Mouse (Mus musculus): ENCODE data around the gene Olfr194. TPM values are rescaled to one million over a fixed set of nuclear protein-coding genes. Genes with fewer than 3 reads are reported as not detected.
"Not testable (repeated sequence)": the region's sequence is repeated elsewhere in the genome, so short reads cannot be mapped to it uniquely, and the experiment has no call there.

Gene Olfr194
- not detected in 2 replicates for polyA plus RNA-seq (2016; fragmentation: Nextera tagmentation; extraction: Ambion mirVana)

GRCm38 (mm10) chr16:59120969-59121368 is at the start of gene Olfr194:
Gene Olfr194, minus strand, starts transcription at chr16:59121069.
- Histone ChIP-seq H3K9ac (no peak within 1 kb of the TSS), H3K4me2 (replicated peaks) (no peak within 1 kb of the TSS), H3K27me3 (replicated peaks) (no peaks in the 10 kb centered on the region), H3K9me3 (no peaks in the 10 kb centered on the region), H3K4me1 (no peaks in the 10 kb centered on the region), H3K27ac (no peak within 1 kb of the TSS), H3K4me3 (no peak within 1 kb of the TSS), H3K36me3 (no peaks in the 10 kb centered on the region)
- no peak for ATAC-seq (ENCODE audit: low FRiP score, low read depth)

GRCm38 (mm10) chr16:59170354-59170753 is 49.5 kb upstream of the Olfr194 start, which contains the start of gene Olfr196:
Gene Olfr196, minus strand, starts transcription at chr16:59170454.
- Histone ChIP-seq H3K27ac (no peak within 1 kb of the TSS), H3K4me3 (no peak within 1 kb of the TSS), H3K9ac (no peak within 1 kb of the TSS), H3K9me3 (no peaks in the 10 kb centered on the region), H3K36me3 (no peaks in the 10 kb centered on the region), H3K27me3 (replicated peaks) (no peaks in the 10 kb centered on the region), H3K4me2 (replicated peaks) (no peak within 1 kb of the TSS), H3K4me1 (no peaks in the 10 kb centered on the region)
- WGBS, result 82% methylated on average over 3 of the region's 3 CpGs
- no peak for ATAC-seq (ENCODE audit: low FRiP score, low read depth)

- no peaks in the 10 kb centered on the region for H3K36me3 ChIP-seq
Measured at GRCm38 (mm10) chr16:59151996-59152395, 31.1 kb upstream of the Olfr194 start.

GRCm38 (mm10) chr16:59146746-59147145 is 25.9 kb upstream of the Olfr194 start, which contains the start of gene Olfr195:
Gene Olfr195, plus strand, starts transcription at chr16:59147046.
- WGBS, result 98% methylated on average over 1 of the region's 1 CpGs
- H3K27me3 ChIP-seq (replicated peaks), result no peaks in the 10 kb centered on the region
- no peak within 1 kb of the TSS for H3K9ac ChIP-seq
- no peaks in the 10 kb centered on the region for H3K9me3 ChIP-seq
- no peak within 1 kb of the TSS for H3K4me3 ChIP-seq
- no peak for ATAC-seq (ENCODE audit: low FRiP score, low read depth)
- no peak within 1 kb of the TSS for H3K27ac ChIP-seq
- no peaks in the 10 kb centered on the region for H3K4me1 ChIP-seq
- H3K36me3 ChIP-seq, result no peaks in the 10 kb centered on the region
- no peak within 1 kb of the TSS for H3K4me2 ChIP-seq (replicated peaks)

More at GRCm38 (mm10) chr16:59151996-59152395, 31.1 kb upstream of the Olfr194 start:
- H3K27ac ChIP-seq, result no peak overlapping the region
- no peak overlapping the region for H3K4me3 ChIP-seq
- H3K4me1 ChIP-seq, result no peaks in the 10 kb centered on the region
- no peak for ATAC-seq (ENCODE audit: low FRiP score, low read depth)
- no peak overlapping the region for H3K9ac ChIP-seq
- no peaks in the 10 kb centered on the region for H3K27me3 ChIP-seq (replicated peaks)
- H3K4me2 ChIP-seq (replicated peaks), result no peak overlapping the region
- H3K9me3 ChIP-seq, result no peaks in the 10 kb centered on the region
- 76% methylated on average over 2 of the region's 2 CpGs for WGBS

GRCm38 (mm10) chr16:59141105-59141504 is 20.2 kb upstream of the Olfr194 start:
- H3K27ac ChIP-seq, result no peak overlapping the region
- ATAC-seq (ENCODE audit: low FRiP score, low read depth), result no peak
- H3K27me3 ChIP-seq (replicated peaks), result no peaks in the 10 kb centered on the region
- H3K9ac ChIP-seq, result no peak overlapping the region
- H3K4me1 ChIP-seq, result no peaks in the 10 kb centered on the region
- H3K4me2 ChIP-seq (replicated peaks), result no peak overlapping the region
- H3K9me3 ChIP-seq, result no peaks in the 10 kb centered on the region
- H3K36me3 ChIP-seq, result no peaks in the 10 kb centered on the region
- H3K4me3 ChIP-seq, result no peak overlapping the region

GRCm38 (mm10) chr16:59130740-59131139 is 9.9 kb upstream of the Olfr194 start:
- Histone ChIP-seq H3K4me2 (replicated peaks) (no peak overlapping the region), H3K27me3 (replicated peaks) (no peaks in the 10 kb centered on the region), H3K4me3 (no peak overlapping the region), H3K36me3 (no peaks in the 10 kb centered on the region), H3K9me3 (no peaks in the 10 kb centered on the region), H3K9ac (no peak overlapping the region), H3K27ac (no peak overlapping the region), H3K4me1 (no peaks in the 10 kb centered on the region)
- no peak for ATAC-seq (ENCODE audit: low FRiP score, low read depth)
- 85% methylated on average over 1 of the region's 1 CpGs for WGBS

- Histone ChIP-seq H3K9me3 (no peaks in the 10 kb centered on the region), H3K4me1 (no peaks in the 10 kb centered on the region), H3K4me3 (no peak within 1 kb of the TSS), H3K4me2 (replicated peaks) (no peak within 1 kb of the TSS), H3K27ac (no peak within 1 kb of the TSS), H3K36me3 (no peaks in the 10 kb centered on the region), H3K27me3 (replicated peaks) (no peaks in the 10 kb centered on the region), H3K9ac (no peak within 1 kb of the TSS)
- no peak for ATAC-seq (ENCODE audit: low FRiP score, low read depth)
- whole genome bisulfite sequencing, result 80% methylated on average over 1 of the region's 1 CpGs
Measured at GRCm38 (mm10) chr16:59111781-59112180, 9.1 kb downstream of the Olfr194 start, which contains the start of gene Olfr193. Gene Olfr193, minus strand, starts transcription at chr16:59111881.

GRCm38 (mm10) chr16:59108522-59108921 is 12.3 kb downstream of the Olfr194 start:
- not testable (repeated sequence) for H3K36me3 ChIP-seq; H3K4me3 ChIP-seq; H3K27ac ChIP-seq; H3K4me1 ChIP-seq; H3K9me3 ChIP-seq; H3K27me3 ChIP-seq (replicated peaks); ATAC-seq (ENCODE audit: low FRiP score, low read depth); H3K9ac ChIP-seq; H3K4me2 ChIP-seq (replicated peaks)
- 76% methylated on average over 5 of the region's 5 CpGs for WGBS

GRCm38 (mm10) chr16:59105312-59105711 is 15.6 kb downstream of the Olfr194 start:
- no peak for ATAC-seq (ENCODE audit: low FRiP score, low read depth)
- no peak overlapping the region for H3K4me3 ChIP-seq
- H3K4me2 ChIP-seq (replicated peaks), result no peak overlapping the region
- 83% methylated on average over 2 of the region's 2 CpGs for WGBS
- H3K36me3 ChIP-seq, result no peaks in the 10 kb centered on the region
- H3K4me1 ChIP-seq, result no peaks in the 10 kb centered on the region
- H3K27ac ChIP-seq, result no peak overlapping the region
- no peak overlapping the region for H3K9ac ChIP-seq
- H3K27me3 ChIP-seq (replicated peaks), result no peaks in the 10 kb centered on the region
- no peaks in the 10 kb centered on the region for H3K9me3 ChIP-seq

- not testable (repeated sequence) for H3K9ac ChIP-seq; H3K4me1 ChIP-seq; H3K27ac ChIP-seq; H3K4me3 ChIP-seq; H3K36me3 ChIP-seq; H3K4me2 ChIP-seq (replicated peaks); ATAC-seq (ENCODE audit: low FRiP score, low read depth); H3K9me3 ChIP-seq; H3K27me3 ChIP-seq (replicated peaks)
- 52% methylated on average over 1 of the region's 1 CpGs for WGBS
Measured at GRCm38 (mm10) chr16:59089722-59090121, 31.1 kb downstream of the Olfr194 start, which contains the start of gene Olfr191. Gene Olfr191, minus strand, starts transcription at chr16:59089822.

GRCm38 (mm10) chr16:59081113-59081512 is 39.8 kb downstream of the Olfr194 start:
- not testable (repeated sequence) for H3K9ac ChIP-seq; H3K27ac ChIP-seq; H3K27me3 ChIP-seq (replicated peaks); H3K4me3 ChIP-seq; H3K36me3 ChIP-seq; ATAC-seq (ENCODE audit: low FRiP score, low read depth); H3K9me3 ChIP-seq; H3K4me1 ChIP-seq; H3K4me2 ChIP-seq (replicated peaks)
- WGBS, result 79% methylated on average over 2 of the region's 2 CpGs

GRCm38 (mm10) chr16:59077905-59078304 is 43.0 kb downstream of the Olfr194 start, which contains the start of gene Olfr190:
Gene Olfr190, minus strand, starts transcription at chr16:59078005.
- no peaks in the 10 kb centered on the region for H3K9me3 ChIP-seq
- 89% methylated on average over 5 of the region's 5 CpGs for WGBS
- no peaks in the 10 kb centered on the region for H3K4me1 ChIP-seq
- H3K4me3 ChIP-seq, result no peak within 1 kb of the TSS
- no peaks in the 10 kb centered on the region for H3K27me3 ChIP-seq (replicated peaks)
- no peak within 1 kb of the TSS for H3K9ac ChIP-seq
- no peak for ATAC-seq (ENCODE audit: low FRiP score, low read depth)
- H3K36me3 ChIP-seq, result no peaks in the 10 kb centered on the region
- H3K4me2 ChIP-seq (replicated peaks), result no peak within 1 kb of the TSS
- no peak within 1 kb of the TSS for H3K27ac ChIP-seq

- no peak for ATAC-seq (ENCODE audit: low FRiP score, low read depth)
- no peaks in the 10 kb centered on the region for H3K4me1 ChIP-seq
- WGBS, result 89% methylated on average over 1 of the region's 1 CpGs
- H3K4me3 ChIP-seq, result no peak overlapping the region
- H3K27me3 ChIP-seq (replicated peaks), result no peaks in the 10 kb centered on the region
- H3K9me3 ChIP-seq, result no peaks in the 10 kb centered on the region
- H3K36me3 ChIP-seq, result no peaks in the 10 kb centered on the region
- no peak overlapping the region for H3K27ac ChIP-seq
- no peak overlapping the region for H3K9ac ChIP-seq
- no peak overlapping the region for H3K4me2 ChIP-seq (replicated peaks)
Measured at GRCm38 (mm10) chr16:59073520-59073919, 47.3 kb downstream of the Olfr194 start.
